Mouse (Mus musculus): ENCODE results near the gene Psmd12.

Psmd12 gene

DNA sequence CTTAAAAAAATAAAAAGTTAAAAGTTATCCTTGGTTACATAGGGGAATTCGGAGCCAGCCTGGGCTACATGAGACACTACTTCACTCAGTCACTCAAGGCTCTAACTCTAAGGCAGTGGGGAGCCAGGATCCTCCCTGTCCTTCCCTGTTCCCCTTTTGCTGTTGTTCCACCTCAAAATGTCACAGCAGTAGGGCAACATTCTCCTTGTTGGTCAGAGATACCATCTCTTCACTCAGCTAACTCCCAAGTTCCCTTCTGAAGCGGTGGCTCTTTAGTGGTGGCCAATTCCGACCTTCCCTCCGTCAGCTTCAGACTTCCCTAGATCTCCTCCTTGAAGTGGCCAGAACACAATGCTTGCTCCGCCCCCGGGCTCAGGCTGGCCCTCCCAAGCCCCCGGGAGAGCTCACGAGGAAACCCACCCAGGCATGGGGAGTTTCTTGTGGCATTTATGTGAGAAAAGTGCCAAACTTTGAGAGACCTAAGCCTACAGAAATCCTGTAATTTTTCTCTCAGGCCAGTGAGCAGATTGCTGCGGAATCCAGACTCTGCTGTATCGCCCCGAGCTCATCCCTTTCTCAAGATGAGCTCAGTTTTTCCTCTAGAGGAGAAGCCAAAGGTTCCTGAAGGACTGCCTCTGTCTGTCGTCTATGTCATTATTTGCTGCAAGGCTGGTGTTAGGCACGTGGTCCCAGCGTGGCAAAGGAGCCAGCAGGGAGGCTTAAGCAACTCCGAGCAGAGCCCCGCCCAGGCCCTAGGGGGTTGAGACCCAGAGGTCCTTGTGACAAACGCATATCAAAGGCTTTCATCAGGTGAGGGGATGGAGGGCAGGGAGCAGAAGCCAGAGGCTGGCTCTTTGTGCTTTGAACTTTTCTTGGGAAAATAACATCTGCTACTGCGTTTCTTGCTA, 31.3 kb downstream of the Psmd12 start:
- DNase-seq (ENCODE audit: low spot score): peak; percentile 22

DNA sequence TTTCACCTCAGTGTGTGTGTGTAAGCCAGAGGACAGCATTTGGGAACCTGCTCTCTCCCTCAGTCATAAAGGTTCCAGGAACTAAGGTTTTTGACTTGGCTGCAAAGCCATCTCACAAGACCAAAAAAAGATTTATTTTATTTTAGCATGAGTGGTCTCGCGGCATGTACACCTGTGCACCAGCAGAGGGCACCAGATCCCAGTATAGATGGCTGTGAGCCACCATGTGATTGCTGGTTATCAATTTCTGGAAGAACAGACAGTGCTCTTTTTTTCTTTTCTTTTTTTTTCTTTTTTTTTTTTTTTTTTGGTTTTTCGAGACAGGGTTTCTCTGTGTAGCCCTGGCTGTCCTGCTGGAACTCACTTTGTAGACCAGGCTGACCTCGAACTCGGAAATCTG, 32.7 kb downstream of the Psmd12 start:
- peak; percentile 82 for DNase-seq (ENCODE audit: low spot score)

DNA sequence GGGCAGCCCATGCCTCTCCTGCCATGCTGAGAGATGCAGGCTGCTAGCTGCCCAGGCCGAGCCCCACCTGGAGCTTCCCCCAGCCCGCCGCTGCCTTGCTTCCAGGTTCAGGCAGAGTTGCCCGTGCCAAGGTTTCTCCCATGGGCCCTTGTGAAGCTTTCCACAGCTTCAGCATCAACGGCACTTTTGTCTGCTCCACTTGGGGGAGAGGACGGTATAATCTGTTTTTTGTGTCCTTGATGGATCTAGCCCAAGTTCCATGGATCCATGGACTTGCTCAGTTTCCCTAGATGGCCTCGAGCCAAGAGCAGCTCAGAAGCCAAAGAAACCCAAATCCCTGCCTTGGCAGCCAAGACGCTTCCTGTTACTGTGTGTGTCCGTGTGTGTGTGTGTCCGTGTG, 33.8 kb downstream of the Psmd12 start:
- DNase-seq (ENCODE audit: low spot score): no peak

DNA sequence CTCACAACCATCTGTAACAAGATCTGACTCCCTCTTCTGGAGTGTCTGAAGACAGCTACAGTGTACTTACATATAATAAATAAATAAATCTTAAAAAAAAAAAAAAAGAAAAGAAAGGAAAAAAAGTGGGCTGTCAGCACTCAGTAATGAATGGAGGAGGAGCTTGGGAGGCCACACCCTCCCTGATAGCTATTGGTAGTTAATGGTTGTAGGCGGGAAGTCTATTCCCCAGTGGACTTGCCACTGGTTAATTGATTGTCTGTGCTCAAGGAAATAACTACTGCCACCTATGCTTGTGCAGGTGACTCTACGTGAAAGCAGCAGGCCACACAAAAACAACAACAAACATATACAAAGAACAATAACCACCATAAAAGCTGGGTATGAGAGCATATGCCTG, 37.1 kb downstream of the Psmd12 start:
- DNase-seq (ENCODE audit: low spot score): no peak

DNA sequence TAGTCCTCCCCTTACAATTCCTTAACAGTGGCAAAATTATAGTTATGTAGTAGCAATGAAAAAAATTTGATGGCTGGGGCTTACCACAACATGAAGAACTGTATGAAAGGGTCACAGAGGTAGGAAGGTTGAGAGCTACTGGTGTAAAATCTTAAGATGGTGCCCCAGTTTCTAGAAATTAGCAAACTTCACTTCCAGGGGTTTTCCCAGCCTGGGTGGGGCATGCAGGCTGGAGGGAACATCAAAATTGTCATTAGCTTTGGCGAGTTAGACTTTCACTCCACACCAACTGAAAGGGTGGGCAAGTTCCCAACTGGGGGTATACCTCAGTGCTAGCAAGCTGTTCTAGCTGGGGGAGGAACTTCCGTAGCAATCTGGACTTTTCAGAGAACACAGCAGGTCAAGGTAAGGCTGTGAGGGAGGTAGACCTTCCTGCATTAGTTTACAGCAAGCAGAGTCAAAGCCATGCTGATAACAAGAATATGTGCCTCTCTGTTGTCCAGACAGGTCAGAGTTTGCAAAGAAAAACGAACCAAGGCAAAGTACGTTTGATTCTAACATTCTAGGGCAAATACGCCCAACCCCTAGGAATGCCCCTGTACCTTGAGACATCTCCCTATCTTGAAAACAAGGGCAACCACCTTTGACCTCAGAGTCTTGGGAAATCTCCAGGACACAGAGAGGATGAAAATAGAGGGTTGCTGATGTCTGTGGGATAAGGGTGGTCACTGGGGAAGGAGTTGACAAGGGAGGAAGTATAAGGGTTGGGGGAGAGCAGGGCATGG, 39.6 kb downstream of the Psmd12 start:
- no peak for DNase-seq (ENCODE audit: low spot score)

DNA sequence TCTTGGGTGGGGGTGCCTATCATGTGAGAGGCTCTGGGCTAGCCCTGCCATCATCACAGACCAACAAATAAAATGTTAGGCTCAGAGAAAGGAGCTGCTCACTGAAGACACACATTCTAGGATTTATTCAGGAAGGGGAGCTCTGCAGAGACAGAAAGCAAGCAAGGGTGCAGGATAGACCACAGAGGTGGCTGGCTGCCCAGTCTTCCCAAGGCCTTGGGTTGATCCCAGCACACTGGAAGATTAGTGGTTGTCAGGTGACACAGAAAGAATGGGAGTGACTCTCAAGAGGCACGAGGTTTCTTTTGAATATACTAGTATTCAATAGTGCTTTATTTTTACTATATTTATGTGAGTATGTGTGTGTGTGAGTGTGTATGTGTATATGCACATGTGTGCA, 41.9 kb downstream of the Psmd12 start:
- no peak for DNase-seq (ENCODE audit: low spot score)

DNA sequence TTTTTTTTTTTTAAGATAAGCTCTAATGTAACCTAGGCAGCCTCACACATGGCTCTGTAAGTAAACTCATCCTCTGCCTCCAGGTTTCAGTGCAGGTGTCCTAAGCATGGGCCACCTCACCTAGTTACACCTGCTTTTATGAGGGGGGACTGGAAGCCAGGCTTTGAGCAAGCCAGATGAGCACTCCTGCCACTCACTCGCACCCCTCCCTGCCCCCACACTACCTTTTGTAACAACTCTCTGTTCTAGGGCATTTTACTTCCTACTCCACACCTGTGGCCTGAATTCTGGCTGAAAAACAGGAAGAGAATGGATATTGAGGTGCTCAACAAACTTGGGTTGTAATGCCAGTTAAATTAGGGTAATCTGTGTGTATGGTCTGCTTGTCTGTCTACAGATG, 45.7 kb downstream of the Psmd12 start:
- no peak for DNase-seq (ENCODE audit: low spot score)

DNA sequence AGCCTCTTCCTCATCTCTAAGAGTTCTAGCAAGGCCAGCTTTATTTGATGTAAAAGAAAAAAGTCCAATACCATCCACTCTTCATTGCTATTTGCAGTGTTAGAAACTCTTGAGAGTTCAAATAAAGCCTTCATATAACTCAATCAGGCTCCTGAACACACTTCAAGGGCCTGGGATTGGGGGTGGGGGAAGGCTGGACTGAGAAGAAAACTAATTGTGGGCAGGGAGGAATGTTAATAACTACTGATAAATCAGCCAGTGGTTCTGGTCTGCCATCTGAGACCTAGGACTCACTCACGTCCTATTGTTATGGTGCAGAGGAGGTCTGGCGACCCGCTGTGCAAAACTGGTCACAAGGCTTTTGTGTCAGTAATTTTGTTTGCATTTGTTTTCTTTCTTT, 48.3 kb downstream of the Psmd12 start:
- DNase-seq (ENCODE audit: low spot score): peak; percentile 16

DNA sequence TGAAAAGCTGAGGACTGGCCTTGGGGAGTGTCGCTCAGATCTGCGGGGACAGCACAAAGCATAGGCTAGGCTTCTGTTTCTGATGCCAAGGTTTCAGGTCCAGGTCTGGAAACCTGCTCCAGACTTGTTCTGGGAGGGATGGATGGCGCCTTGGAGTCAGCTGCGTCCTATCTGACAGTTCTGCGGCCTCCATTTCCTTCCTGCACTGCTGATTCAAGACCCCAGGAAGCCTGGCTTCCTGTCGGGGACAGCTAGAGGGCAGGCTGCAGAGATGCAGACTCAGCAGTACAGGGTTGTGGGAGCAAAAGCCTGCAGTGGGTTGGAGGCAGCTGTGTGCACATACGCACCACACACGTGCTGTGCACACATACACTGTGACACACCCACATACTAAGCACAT, 50.0 kb downstream of the Psmd12 start:
- DNase-seq (ENCODE audit: low spot score): no peak

DNA sequence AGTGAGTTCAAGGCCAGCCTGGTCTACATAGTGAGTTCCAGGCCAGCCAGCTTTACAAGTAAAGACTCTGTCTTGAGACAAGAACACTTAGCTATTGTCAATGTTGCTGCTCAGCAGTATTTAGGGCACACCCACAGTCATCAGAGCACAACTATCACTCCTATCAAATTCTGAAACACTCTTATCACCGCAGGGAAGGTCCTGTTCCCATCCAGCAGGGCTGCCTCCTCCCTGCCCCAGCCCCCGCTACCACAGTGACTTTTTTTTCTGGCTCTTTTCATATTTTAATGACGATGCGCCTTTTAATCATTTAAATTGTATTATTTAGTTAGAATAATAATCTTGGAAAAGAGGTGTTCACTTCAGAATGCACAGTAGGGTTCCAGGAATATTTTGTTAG, 52.2 kb downstream of the Psmd12 start:
- no peak for DNase-seq (ENCODE audit: low spot score)

DNA sequence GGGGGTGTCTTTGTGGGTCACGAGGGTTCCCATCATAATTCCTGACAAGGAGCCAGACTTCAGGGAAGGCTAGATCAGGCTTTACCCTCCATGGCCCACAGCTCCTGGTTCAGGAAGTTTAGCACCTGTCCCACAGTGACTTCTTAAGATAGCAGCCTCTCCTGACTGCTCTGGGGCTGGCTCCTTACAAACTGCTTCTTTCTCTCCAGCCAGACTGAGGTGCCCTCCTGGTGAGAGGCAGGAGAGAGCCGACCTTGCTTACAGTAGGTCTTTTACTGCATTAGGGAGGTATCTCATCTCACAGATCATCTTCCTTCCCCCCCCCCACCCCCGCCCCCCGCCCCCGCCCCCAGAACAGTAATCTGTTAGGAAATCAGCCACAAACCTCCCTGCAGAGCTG, 53.0 kb downstream of the Psmd12 start:
- DNase-seq (ENCODE audit: low spot score): no peak

DNA sequence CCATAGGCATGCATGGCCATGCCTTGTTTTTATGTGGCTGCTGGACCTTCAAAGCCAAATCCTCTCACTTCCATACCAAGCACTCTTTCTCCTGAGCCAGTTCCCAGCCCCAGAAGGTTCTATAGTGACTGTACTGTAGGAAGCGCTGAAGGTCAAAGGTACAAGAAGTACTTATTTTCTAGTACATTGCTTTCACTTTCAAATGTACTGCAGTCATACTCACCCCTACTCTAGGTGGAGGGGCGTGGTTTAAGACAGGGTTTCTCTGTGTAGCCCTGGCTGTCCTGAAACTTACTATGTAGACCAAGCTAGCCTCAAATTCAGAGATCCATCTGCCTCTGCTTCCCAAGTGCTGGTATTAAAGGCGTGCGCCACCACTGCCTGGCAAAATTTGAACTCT, 59.7 kb downstream of the Psmd12 start:
- no peak for DNase-seq (ENCODE audit: low spot score)

DNA sequence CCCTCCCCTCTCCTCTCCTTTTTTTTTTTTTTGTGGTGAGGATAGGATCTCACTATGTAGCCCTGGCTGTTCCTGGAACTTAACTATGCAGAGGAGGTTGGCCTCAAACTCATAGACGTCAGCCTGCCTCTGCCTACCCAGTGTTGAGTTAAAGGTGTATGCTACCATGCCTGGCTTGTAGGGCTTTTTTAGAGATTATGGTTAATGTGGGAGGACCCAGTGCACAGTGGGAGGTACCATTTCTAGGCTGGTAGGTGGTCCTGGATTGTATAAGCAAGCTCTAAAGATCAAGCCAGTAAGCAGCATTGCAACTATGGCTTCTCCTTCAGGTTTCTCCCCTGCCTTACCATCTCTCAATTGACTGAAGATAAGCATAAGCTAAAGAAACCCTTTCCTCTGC, 61.1 kb downstream of the Psmd12 start:
- no peak for DNase-seq (ENCODE audit: low spot score)

DNA sequence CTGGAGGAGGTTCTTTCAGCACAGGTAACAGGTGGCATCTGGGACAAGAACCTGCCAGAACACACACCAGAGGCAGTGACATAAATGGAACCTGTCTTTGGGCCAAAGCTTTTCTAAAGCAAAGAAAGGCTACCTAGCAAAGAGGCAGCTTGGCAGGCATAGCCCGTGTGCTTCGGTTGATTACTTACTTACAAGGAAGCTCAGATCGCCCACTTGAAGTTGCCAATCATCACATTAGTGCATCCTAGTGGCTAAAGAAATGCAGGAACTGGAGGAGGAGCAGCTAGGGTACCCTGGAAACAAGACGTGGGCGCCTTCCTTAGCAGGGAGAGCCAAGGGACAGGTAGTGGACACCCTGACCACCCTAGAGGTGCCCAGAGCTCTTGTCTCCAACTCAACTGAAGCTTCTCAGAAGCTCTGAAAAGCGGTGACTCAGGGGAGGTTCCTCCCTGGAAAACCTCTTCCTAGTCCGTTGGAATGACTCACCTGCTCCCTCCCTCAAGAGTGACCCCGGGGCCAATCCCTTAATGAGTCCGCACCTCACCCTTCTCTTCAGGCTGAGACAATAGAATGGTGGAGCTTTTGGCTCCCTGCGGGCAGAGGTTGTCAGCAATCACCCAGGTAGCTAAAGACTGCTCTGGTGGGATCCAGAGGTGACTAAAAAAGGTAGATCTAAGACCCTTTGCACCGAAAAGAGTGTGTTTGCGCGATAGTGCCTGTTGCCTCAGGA, 66.6 kb downstream of the Psmd12 start:
- DNase-seq (ENCODE audit: low spot score): peak; percentile 18

DNA sequence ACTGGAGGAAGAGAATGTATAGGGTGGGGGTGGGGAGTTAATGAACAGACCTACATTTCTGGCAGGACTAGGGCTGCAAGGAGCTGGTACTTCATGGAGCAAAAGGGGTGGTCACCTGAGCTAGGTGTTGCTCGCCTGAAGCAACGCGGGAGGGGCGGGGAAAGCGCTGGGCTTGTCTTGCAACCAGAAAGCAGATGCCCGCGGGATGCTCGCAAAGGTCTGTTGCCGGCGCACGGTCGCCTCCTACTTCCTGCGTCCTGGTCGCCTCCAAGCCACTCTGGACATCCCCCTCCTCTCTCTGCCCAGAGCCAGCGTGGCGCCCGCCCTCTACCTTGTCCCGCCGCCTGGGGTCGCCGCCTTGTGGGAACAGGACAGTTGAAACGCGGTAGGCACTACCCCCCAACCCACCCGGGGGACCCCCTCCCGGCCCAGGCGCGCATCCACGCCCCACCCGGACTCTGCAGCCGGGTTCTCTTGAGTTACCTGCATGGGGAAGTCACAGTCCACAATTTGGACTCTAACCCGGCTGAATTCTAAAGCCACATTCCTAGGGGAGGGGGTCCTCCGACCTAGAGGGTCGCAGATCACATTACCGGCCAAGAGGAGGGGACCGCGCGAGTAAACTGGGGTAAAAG, 67.5 kb downstream of the Psmd12 start:
- DNase-seq (ENCODE audit: low spot score): peak; percentile 70

DNA sequence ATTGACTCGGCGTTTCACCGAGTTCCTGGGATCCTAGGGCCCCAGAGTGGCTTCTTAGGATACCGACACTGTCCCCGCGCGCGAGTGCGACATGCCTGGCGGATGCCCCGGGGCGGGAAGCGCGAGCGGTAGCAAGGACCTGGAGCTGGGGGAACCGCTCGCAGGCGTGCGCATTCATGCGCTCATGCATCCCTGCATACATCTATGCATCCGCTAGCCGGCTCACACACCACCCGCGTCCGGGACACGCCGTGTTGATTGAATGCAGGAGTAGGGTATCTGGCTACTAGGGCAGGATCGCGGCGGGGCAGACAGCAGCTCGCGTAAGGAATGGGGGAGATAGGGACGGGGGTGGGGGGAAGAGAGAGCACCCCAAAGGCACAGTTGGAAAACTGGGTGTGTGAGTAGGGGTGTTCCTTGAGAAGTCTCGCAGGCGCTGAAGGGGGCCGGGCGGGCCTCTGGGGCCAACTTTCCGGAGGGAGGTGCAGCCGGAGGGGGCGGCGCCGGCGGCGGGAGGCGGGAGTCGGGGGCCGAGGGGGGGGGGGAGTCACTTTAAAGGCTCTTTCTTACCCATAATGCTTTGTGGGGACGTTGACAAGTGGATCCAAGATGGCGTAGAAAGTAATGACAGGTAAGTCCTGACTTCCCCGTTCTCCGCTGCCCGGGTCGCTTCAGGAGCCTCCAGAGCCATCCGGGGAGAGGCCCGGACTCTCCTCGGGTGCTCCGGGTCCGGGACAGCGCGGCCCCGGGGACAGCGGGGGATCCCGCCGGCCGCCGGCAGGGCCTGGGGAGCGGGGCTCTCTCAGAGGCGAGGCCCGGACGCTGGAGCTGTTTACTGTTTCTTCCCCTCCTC, 68.3 kb downstream of the Psmd12 start, which contains the start of gene Helz:
Helz (plus strand) TSS at position 580 of the 853 bp plus-strand sequence.
- peak; percentile 81 for DNase-seq (ENCODE audit: low spot score)

DNA sequence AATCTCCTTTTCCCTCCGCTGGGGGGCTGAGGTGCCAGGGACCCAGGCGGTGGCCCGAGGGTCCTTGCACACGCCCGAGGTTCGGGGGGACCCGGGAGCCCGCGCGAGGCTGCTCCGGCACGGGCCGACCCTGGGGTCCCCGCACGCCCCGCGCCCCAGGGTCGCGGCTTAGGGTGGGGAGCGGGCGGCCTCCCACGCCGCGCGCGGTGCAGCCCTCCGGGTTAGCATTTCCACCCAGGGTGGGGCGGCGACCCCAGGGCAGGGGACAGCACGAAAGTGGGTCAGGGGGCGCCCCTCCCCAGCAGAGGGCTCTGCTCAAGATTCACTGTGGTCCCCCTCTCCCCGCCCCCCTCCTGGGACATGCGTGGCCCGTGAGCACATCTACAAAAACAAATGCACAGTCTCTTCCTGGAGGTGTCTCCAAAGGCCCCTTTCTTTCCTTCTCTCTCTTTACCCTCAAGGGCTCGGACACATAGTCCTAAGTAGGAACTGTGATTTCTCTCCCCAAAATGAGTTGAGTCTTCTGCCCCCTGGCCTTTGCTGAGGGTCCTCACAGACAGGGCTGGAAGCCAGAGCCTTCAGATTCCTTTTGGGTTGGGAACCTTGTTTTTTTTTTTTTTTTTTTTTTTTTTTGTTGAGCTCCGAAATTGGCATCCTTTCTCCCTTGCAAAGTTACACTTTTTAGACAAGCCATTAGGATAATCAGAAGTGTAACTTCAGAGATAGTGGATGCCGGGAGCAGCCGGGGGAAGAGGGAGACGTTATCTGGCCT, 69.1 kb downstream of the Psmd12 start:
- peak; percentile 29 for DNase-seq (ENCODE audit: low spot score)
